Mouse (Mus musculus) embryonic fibroblast, embryonic 13.5 days (primary cell): ENCODE results near the gene Slc26a10.

Experiments used
- CTCF ChIP-seq: IDR thresholded peaks from 2 replicates; pipeline ENCODE4 v1.5.1; 2011; ENCODE audit warnings: mild to moderate bottlenecking, control low read depth, low read length, moderate library complexity, borderline replicate concordance; ENCODE audit not compliant: insufficient read depth
- POLR2A ChIP-seq: IDR thresholded peaks from 2 replicates; pipeline ENCODE4 v1.6.1; 2011; ENCODE audit warnings: low read depth, mild to moderate bottlenecking, control low read depth, low read length, moderate library complexity

GRCm38 (mm10) chr10:127164631-127165353 lies 15.7 kb downstream of the Slc26a10 start, which contains the start of gene B4galnt1:
- peak; percentile 73 for TF ChIP-seq POLR2A
- peak; percentile 65 for TF ChIP-seq CTCF
